Mouse (Mus musculus) cerebellum, postnatal 25 days (tissue): ENCODE results near the gene Lonp1.
"Not testable (repeated sequence)": the region's sequence is repeated elsewhere in the genome, so short reads cannot be mapped to it uniquely, and the experiment has no call there.

ENCODE experiments used
- DNase-seq, 2 experiments: peaks; one replicate each; pipeline ENCODE4 v3.0.0; 2021; ENCODE audit warnings: mixed read lengths in 2 of 2

Gene Lonp1

DNA sequence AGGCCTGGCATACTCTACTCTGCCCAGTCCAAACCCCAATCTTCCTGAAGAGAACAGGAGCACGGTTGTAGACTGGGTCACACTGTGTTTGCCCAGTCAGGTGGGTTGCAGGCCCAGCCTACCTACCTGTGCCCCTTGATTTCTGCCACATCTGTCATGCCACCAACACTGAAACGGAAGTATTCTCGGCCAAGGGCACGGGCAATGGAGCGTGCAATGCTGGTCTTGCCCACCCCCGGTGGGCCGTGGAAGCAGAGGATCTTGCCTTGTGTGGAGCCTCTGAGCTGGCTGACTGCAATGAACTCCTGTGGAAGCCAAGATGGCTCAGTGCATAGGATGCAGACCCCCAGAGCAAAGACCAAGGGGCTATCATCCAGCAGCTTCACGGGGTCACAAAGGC lies 9.1 kb downstream of the Lonp1 start:
- DNase-seq: no peak

GRCm38 (mm10) chr17:56616725-56617124 lies 10.0 kb downstream of the Lonp1 start:
- no peak for DNase-seq

DNA sequence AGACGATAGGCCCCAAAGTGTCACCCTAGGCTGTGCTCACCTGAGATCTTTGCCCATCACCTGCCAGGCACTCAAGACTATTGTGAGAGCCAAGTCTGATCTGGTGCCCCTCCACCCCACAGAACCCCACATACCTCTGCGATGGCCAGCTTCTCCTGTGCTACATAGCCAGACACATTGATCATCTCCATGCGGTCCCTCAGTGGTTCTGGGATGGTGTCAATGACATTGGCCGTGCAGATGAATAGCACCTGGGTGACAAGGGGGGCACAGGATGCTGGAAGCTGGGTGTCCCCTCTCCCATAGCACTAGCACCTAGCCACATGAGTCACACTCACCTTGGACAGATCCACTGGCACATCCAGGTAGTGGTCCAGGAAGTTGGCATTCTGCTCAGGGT lies 10.9 kb downstream of the Lonp1 start:
- no peak for DNase-seq

- no peak for DNase-seq
Observed at GRCm38 (mm10) chr17:56615136-56615784, 11.4 kb downstream of the Lonp1 start.

GRCm38 (mm10) chr17:56614391-56615135 lies 12.1 kb downstream of the Lonp1 start:
- peak in 1 of 2 experiments; percentile 53 for DNase-seq

DNA sequence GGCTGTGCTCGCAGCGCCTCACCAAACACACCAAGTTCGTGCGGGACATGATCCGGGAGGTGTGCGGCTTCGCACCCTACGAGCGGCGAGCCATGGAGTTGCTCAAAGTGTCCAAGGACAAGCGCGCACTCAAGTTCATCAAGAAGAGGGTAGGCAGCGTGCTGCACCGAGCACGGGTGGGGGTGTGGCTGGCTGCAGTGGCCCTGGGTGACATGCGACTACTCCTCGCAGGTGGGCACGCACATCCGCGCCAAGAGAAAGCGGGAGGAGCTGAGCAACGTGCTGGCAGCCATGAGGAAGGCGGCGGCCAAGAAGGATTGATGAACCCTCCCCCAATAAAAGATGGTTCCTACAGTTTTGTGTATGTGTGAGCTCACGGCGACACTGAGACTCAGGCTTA lies 12.8 kb downstream of the Lonp1 start:
- peak in 1 of 2 experiments; percentile 38 for DNase-seq

DNA sequence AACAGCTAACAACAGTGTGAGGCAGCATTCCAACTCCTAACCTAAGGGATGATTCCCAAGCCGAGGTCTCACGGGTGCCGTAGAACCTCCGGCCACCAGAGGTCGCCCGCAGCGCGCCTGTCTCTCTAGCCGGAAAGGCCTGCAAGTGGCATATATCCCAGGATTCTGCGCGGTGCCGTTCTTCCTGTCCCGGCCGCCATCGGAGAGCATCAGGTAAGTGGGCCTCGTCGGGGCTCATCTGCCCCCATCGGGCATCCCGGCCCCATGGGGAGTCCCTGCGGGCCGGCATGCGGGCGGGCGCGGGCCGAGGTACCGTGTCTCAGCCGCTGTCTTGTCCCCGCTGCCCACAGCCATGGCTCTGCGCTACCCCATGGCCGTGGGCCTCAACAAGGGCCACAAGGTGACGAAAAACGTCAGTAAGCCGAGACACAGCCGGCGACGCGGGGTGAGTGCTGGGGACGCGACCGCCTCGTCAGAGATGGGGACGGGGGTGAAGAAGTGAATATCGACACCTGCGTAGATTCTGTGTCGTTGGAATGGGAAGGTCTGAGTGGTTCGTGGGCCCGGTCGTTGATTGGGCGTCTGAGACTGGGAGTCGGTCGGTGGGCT lies 13.3 kb downstream of the Lonp1 start, which contains the start of gene Rpl36:
Rpl36 (plus strand) TSS at position 181 of the 609 bp plus-strand sequence.
- DNase-seq: peak; percentile 99

- not testable (repeated sequence) for DNase-seq
Observed at GRCm38 (mm10) chr17:56612565-56612939, 14.1 kb downstream of the Lonp1 start.

DNA sequence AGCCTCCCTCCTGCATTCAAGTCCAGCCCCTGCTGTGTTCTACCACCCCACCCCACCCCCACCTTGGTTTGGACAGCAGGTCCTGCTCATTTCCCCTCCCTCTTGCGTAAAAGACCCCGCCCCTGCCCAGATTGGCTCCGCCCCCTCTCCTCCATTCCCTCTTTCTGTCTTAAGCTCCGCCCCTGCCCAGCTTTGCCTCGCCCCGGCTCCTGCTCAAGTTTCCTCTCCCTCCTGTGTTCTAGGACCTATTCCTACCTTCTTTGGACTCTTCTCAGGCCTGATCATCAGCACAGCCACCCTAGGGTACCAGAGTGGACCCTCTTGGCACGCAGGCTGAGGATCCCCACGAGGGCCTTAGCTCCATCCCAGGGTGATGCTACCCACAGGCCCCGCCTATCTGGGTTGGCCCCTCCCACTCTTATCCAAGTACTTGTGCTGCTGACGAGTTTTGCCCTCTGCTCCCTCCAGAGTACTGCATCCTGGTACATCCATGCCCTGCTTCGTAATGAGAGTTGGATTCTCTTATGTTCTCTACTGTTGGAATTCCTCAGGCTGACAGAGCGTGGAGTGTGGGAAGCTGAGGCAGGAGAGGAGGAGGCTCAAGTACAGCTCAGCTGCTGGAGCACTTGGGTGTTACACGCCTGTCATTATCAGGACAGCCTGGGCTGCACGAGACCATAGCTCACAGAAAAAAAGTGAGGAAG lies 14.7 kb downstream of the Lonp1 start:
- peak in 1 of 2 experiments; percentile 57 for DNase-seq

DNA sequence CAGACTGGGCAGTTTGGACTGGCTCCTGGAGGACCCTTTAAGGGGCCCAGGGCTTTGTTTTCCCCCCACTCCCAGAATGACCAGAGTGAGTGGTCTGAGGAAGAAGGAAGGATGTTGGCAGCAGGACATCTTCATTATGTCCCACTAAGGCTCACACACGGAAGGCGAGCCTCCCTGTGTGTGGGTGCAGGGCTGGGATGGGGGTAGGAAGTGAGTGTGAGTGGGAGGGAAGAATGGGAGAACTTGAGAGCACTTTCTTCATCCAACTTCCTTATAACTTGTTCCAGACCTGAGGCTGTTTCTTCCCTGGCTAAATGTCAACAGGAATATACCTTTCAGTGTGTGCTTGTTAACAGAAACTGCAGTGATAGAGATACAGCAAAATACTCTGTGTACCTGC lies 15.4 kb downstream of the Lonp1 start:
- DNase-seq: no peak

DNA sequence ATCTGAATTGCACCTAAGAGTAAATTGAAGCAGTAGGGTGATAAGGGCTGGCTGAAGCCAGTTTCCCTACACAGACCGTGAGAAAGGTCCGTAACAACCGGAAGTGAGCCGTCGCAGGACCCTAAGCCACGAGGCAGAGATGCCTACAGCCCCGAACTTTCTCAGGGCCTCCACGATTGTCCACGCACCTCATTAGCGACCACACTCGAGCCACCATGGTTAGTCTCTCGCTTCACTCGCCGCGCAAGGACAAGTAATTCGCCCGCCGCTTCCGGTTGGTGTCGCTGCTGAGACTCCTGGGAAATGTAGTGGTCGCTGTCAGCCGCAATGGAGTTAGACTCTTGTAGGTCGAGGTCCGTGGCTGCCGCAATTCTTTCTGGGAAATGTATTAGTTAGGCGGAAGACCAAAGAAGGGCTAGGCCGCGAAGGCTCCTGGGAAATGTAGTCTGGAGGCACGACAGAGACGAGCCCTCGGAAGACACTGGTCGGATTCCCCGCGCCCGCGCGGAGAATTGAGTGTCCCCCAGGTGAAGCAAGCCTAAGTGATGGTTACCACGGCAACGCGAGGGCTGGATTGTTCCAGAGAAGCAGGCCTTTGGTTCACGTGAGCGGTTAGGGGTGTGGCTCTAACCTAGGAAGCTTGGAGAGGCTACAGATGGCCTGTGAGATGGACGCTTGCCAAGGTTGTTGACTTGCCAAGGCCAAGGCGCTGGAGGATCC lies 17.1 kb downstream of the Lonp1 start, which contains the start of gene 2410015M20Rik:
2410015M20Rik (minus strand) TSS at position 320 of the 720 bp plus-strand sequence.
- peak; percentile 95 to 97 for DNase-seq

- DNase-seq: no peak
Observed at GRCm38 (mm10) chr17:56608699-56609098, 18.0 kb downstream of the Lonp1 start.

DNA sequence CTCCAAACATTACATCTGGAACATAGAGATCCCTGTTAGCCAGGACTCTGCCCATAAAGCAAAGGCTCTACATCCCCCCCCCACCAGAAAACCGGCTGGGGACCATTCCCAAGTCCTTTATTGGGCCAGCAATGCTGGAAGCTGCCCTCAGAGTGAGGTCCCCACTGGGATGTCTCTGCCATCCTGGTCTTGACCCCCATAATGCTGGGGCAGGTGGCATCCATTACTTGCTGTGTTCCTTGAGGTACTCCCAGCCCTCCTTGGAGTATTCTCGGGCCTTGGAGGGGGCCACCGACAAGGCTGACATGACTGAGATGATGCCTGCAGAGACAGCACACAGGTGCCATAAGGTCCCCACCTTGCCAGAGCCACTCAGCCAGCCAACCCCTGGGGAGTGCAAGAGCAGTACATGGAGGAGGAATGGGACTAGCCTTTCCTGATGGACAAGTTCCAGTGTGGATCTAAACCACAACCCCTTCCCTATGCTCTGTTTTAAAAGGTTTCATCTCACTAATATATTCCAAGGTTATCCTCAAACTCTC lies 19.1 kb downstream of the Lonp1 start:
- no peak for DNase-seq

GRCm38 (mm10) chr17:56605431-56605830 lies 21.3 kb downstream of the Lonp1 start:
- no peak for DNase-seq

DNA sequence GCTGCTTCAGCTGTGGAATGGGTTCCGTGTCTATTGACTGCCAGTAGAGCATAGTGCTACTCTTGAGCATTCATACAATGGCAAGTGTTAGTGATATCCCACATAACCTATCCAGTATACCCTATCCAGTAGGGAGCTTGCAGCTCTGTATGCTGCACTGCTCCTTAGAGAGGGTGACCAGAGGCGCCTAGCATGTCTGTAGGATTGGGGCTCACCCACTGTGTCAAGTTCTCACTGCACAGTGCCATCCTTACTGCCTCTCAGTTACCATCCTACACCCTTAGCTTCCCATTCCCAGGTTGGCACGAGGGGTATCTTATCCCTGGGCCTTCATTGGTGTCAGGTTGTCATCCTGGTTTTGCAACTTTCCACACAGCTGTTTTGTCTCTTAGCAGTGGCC lies 22.3 kb downstream of the Lonp1 start:
- no peak for DNase-seq

GRCm38 (mm10) chr17:56604070-56604380 lies 22.7 kb downstream of the Lonp1 start:
- no peak for DNase-seq

GRCm38 (mm10) chr17:56603186-56604069 lies 23.3 kb downstream of the Lonp1 start:
- DNase-seq: peak; percentile 76

- peak; percentile 52 to 67 for DNase-seq
Observed at GRCm38 (mm10) chr17:56593527-56594271, 33.0 kb downstream of the Lonp1 start.

DNA sequence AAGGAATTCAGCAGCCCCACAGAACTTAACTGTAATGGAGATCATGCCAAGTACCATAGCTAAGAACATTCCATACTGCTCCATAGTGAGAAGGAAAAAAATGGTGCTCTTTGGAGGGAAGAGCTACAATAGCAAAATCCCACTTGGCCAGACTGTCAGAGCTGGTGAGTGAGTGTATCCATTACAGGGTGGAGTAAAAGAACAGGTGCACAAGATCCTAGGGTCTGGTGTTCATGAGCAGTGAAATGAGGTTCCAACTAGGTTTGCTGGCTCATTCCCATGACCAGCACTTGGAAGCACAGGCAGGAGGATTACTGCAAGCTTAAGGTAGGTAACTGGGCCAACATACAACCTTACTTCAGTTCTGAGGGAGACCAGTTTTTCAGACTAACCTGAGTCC lies 34.1 kb downstream of the Lonp1 start:
- no peak for DNase-seq

- DNase-seq: no peak
Observed at GRCm38 (mm10) chr17:56588921-56589320, 37.8 kb downstream of the Lonp1 start.

GRCm38 (mm10) chr17:56587773-56588172 lies 38.9 kb downstream of the Lonp1 start:
- DNase-seq: no peak
